Mouse (Mus musculus) neural tube, embryonic 11.5 days (tissue): Measurements from ENCODE around the gene Galnt6. TPM values are rescaled to one million over a fixed set of nuclear protein-coding genes. Genes with fewer than 3 reads are reported as not detected.

Experiments
- ATAC-seq: fragments of 200-750 bp; cut with Nextera tagmentation; 2 replicates; pipeline ENCODE4 v1.8.0; 2017; ENCODE audit warnings: moderate number of reproducible peaks, mild to moderate bottlenecking, moderate TSS enrichment, moderate library complexity; ENCODE audit not compliant: insufficient read depth, low FRiP score, low TSS enrichment
- DNase-seq: peaks from one replicate; pipeline ENCODE4 v3.0.0-alpha.2; 2015; ENCODE audit warnings: low spot score
- H3K27ac ChIP-seq: fragments of 300-500 bp; sonication (generic); 2 replicates; pipeline ENCODE4 v1.5.1; 2014; ENCODE audit warnings: low read depth, mild to moderate bottlenecking, low read length
- H3K27me3 ChIP-seq: fragments of 300-500 bp; sonication (generic); 2 replicates; pipeline ENCODE4 v1.6.1; 2014; ENCODE audit warnings: mild to moderate bottlenecking, low read length, mixed read lengths; ENCODE audit not compliant: control insufficient read depth, insufficient read depth
- H3K36me3 ChIP-seq: fragments of 300-500 bp; sonication (generic); 2 replicates; pipeline ENCODE4 v1.6.1; 2014; ENCODE audit warnings: mild to moderate bottlenecking, low read length, moderate library complexity, mixed read lengths; ENCODE audit not compliant: control insufficient read depth, insufficient read depth
- H3K4me1 ChIP-seq: fragments of 300-500 bp; sonication (generic); 2 replicates; pipeline ENCODE4 v1.6.1; 2014; ENCODE audit warnings: low read length, mixed read lengths; ENCODE audit not compliant: control insufficient read depth, insufficient read depth
- H3K4me2 ChIP-seq: fragments of 300-500 bp; sonication (generic); 2 replicates; pipeline ENCODE4 v1.6.1; 2014; ENCODE audit warnings: low read depth, mild to moderate bottlenecking, moderate library complexity
- H3K4me3 ChIP-seq: fragments of 300-500 bp; sonication (generic); 2 replicates; pipeline ENCODE4 v1.5.1; 2014; ENCODE audit warnings: low read depth, low read length
- H3K9ac ChIP-seq: fragments of 300-500 bp; sonication (generic); 2 replicates; pipeline ENCODE4 v1.6.1; 2014; ENCODE audit warnings: mild to moderate bottlenecking, low read length
- H3K9me3 ChIP-seq: fragments of 300-500 bp; sonication (generic); 2 replicates; pipeline ENCODE4 v1.6.1; 2016; ENCODE audit warnings: low read length; ENCODE audit not compliant: control insufficient read depth
- WGBS: fragments of 180-500 bp; shearing (Covaris S2); extraction: QIAGEN DNeasy Blood & Tissue Kit; methylation state at CpG from one replicate; pipeline ENCODE4 v1.1.7; 2014; 5-methylcytosine and 5-hydroxymethylcytosine counted together
- polyA plus RNA-seq: library from polyadenylated mRNA; unstranded; fragments of >200 nt; fragmentation: Nextera tagmentation; extraction: Ambion mirVana; gene quantifications from 2 replicates; pipeline ENCODE4 v1.2.1, GENCODE M21; 2014

Gene Galnt6
- polyA plus RNA-seq, 1 experiment from 2014 or later = 0.11 TPM

GRCm38 (mm10) chr15:100755881-100756624, 26.9 kb upstream of the Galnt6 start:
- Histone ChIP-seq H3K9ac (no peak overlapping the region), H3K27me3 (no peaks in the 10 kb centered on the region), H3K27ac (no peak overlapping the region), H3K4me3 (no peak overlapping the region), H3K9me3 (no peaks in the 10 kb centered on the region), H3K4me1 (peaks cover 3% of the 10 kb centered on the region; the same call in 1 of the 2 replicates), H3K4me2 (no peak overlapping the region), H3K36me3 (no peaks in the 10 kb centered on the region)
- 84% methylated on average over 3 of the region's 3 CpGs for WGBS
- ATAC-seq (no peak), DNase-seq (no peak)

- Histone ChIP-seq H3K4me3 (no peak overlapping the region), H3K4me2 (no peak overlapping the region), H3K9me3 (no peaks in the 10 kb centered on the region), H3K36me3 (no peaks in the 10 kb centered on the region), H3K4me1 (no peaks in the 10 kb centered on the region), H3K27ac (no peak overlapping the region), H3K27me3 (no peaks in the 10 kb centered on the region), H3K9ac (no peak overlapping the region)
- 49% methylated on average over 7 of the region's 8 CpGs for WGBS
- no peak for ATAC-seq
- DNase-seq = no peak
Observed at GRCm38 (mm10) chr15:100755498-100755859, 26.3 kb upstream of the Galnt6 start.

GRCm38 (mm10) chr15:100754805-100755497, 25.8 kb upstream of the Galnt6 start:
- no peaks in the 10 kb centered on the region for H3K36me3 ChIP-seq
- H3K27me3 ChIP-seq = no peaks in the 10 kb centered on the region
- H3K9ac ChIP-seq = no peak overlapping the region
- H3K27ac ChIP-seq = no peak overlapping the region
- no peak overlapping the region for H3K4me2 ChIP-seq
- no peaks in the 10 kb centered on the region for H3K9me3 ChIP-seq
- 15% methylated on average over 11 of the region's 11 CpGs for WGBS
- no peak overlapping the region for H3K4me3 ChIP-seq
- DNase-seq = no peak
- ATAC-seq = no peak
- no peaks in the 10 kb centered on the region for H3K4me1 ChIP-seq

- Histone ChIP-seq H3K27me3 (no peaks in the 10 kb centered on the region), H3K9me3 (no peaks in the 10 kb centered on the region), H3K4me2 (no peak overlapping the region), H3K4me3 (no peak overlapping the region), H3K36me3 (no peaks in the 10 kb centered on the region), H3K4me1 (no peaks in the 10 kb centered on the region), H3K27ac (no peak overlapping the region), H3K9ac (no peak overlapping the region)
- WGBS = 36% methylated on average over 7 of the region's 7 CpGs
- no peak for DNase-seq
- no peak for ATAC-seq
Observed at GRCm38 (mm10) chr15:100754041-100754440, 24.9 kb upstream of the Galnt6 start.

- ATAC-seq = no peak
- Histone ChIP-seq H3K4me2 (no peak overlapping the region), H3K36me3 (no peaks in the 10 kb centered on the region), H3K9me3 (no peaks in the 10 kb centered on the region), H3K4me1 (no peaks in the 10 kb centered on the region), H3K27ac (no peak overlapping the region), H3K4me3 (no peak overlapping the region), H3K9ac (no peak overlapping the region), H3K27me3 (no peaks in the 10 kb centered on the region)
- WGBS = 74% methylated on average over 5 of the region's 5 CpGs
- DNase-seq = no peak
Observed at GRCm38 (mm10) chr15:100753045-100753444, 23.9 kb upstream of the Galnt6 start.

- Histone ChIP-seq H3K4me3 (no peak overlapping the region), H3K9ac (no peak overlapping the region), H3K27ac (no peak overlapping the region), H3K4me2 (no peak overlapping the region), H3K4me1 (no peaks in the 10 kb centered on the region), H3K9me3 (no peaks in the 10 kb centered on the region), H3K36me3 (no peaks in the 10 kb centered on the region), H3K27me3 (no peaks in the 10 kb centered on the region)
- DNase-seq (no peak), ATAC-seq (no peak)
- WGBS = 74% methylated on average over 2 of the region's 2 CpGs
Observed at GRCm38 (mm10) chr15:100752439-100752838, 23.3 kb upstream of the Galnt6 start.

- Histone ChIP-seq H3K4me3 (no peak overlapping the region), H3K4me2 (no peak overlapping the region), H3K27me3 (no peaks in the 10 kb centered on the region), H3K36me3 (no peaks in the 10 kb centered on the region), H3K9ac (no peak overlapping the region), H3K27ac (no peak overlapping the region), H3K9me3 (no peaks in the 10 kb centered on the region), H3K4me1 (no peaks in the 10 kb centered on the region; the same call in 1 of the 2 replicates)
- 71% methylated on average over 10 of the region's 10 CpGs for WGBS
- DNase-seq (no peak), ATAC-seq (no peak)
Observed at GRCm38 (mm10) chr15:100749751-100750538, 20.8 kb upstream of the Galnt6 start.

- Histone ChIP-seq H3K4me1 (no peaks in the 10 kb centered on the region; the same call in 1 of the 2 replicates), H3K4me2 (no peak overlapping the region), H3K36me3 (no peaks in the 10 kb centered on the region), H3K27ac (no peak overlapping the region), H3K9ac (no peak overlapping the region), H3K9me3 (no peaks in the 10 kb centered on the region), H3K4me3 (no peak overlapping the region), H3K27me3 (no peaks in the 10 kb centered on the region)
- 93% methylated on average over 3 of the region's 3 CpGs for WGBS
- no peak for ATAC-seq
- no peak for DNase-seq
Observed at GRCm38 (mm10) chr15:100748584-100748983, 19.4 kb upstream of the Galnt6 start.
